Mouse (Mus musculus): ENCODE results near the gene Aif1. TPM values are rescaled to one million over a fixed set of nuclear protein-coding genes. Genes with fewer than 3 reads are reported as not detected.
A peak's percentile ranks its signal among the peaks of the same experiment; 100 is the strongest.
"Not testable (repeated sequence)": the region's sequence is repeated elsewhere in the genome, so short reads cannot be mapped to it uniquely, and the experiment has no call there.

Gene Aif1
- polyA plus RNA-seq, 2 experiments, result 8.1 to 20.7 TPM

DNA sequence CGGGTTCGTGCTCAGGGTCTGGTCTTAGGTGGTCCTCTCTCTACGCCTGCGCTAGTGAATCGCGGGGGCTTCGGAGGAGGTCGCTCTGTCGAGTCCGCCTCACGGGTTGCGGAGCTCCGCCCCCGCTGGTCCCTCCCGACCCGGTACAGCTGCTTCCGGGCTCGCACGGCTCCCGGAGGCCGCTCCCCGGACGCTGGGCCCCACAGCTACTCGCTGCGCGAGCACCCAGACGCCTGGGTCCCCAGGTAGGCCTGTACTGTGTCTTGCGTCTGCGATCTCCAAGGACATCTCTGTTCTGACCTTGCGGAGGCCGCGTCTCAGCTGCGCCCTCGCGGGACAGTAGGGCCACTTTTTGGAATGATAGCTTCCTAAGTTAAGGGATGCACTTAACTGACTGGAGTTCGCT, 49.7 kb downstream of the Aif1 start, which contains the start of gene D17H6S53E:
Gene D17H6S53E (plus strand): TSS at position 168 of the 406 bp plus-strand sequence.
- ATAC-seq (ENCODE audit: insufficient read depth), result peak; percentile 69
- H3K36me3 ChIP-seq (replicated peaks; ENCODE audit: control insufficient read depth, insufficient read depth, low read depth), result peaks cover 11% of the 10 kb centered on the region
- H3K4me3 ChIP-seq (ENCODE audit: insufficient read depth in 1 of 2, low read depth in 2 of 2, low read length in 2 of 2), result peak within 1 kb of the TSS; percentile 61 to 71
- peak within 1 kb of the TSS; percentile 91 for H3K4me2 ChIP-seq (ENCODE audit: low read depth)
- TF ChIP-seq EP300 (IDR thresholded peaks at IDR 0.05; ENCODE audit: low read depth), result no peak
- TF ChIP-seq CTCF (IDR thresholded peaks at IDR 0.05; ENCODE audit: low read depth), result peak; percentile 10; the same call in 1 of the 2 replicates
- peak within 1 kb of the TSS; percentile 70 for H3K27ac ChIP-seq
- under 1% methylated on average over 36 of the region's 36 CpGs for WGBS (ENCODE audit: insufficient replicate concordance)
- H3K4me1 ChIP-seq (replicated peaks; ENCODE audit: control insufficient read depth in 2 of 2, insufficient read depth in 2 of 2, low read length in 1 of 2), result peaks cover 10 to 12% of the 10 kb centered on the region in 2 experiments
- peak; percentile 56 to 62 (median 62) for DNase-seq (ENCODE audit: low read depth in 3 of 3, low spot score in 3 of 3)
- H3K27me3 ChIP-seq (ENCODE audit: control insufficient read depth, insufficient read depth, low read length), result no peaks in the 10 kb centered on the region
- H3K9ac ChIP-seq (replicated peaks), result peak within 1 kb of the TSS; percentile 79
- H3K9me3 ChIP-seq (ENCODE audit: control insufficient read depth, low read length), result no peaks in the 10 kb centered on the region

DNA sequence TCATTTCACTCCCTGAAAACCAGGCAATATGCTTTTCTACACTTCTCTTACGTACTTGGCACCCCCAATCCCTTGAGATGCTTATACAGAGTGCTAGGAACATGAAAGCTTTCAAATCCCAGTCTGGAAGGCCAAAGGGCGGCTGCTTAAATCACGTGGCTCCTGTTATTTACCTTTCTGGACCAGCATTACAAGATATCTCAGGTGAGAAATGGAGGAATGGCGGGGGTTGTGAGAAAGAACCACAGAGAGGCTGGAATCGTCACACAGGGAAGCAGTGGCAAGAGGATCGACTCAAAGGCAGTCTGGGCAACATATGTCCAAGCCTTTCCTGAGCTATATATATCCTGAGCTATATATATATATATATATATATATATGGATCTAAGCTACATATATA, 50.3 kb downstream of the Aif1 start:
- 37% methylated on average over 6 of the region's 6 CpGs for WGBS (ENCODE audit: insufficient replicate concordance)
- no peak for DNase-seq (ENCODE audit: low read depth in 3 of 3, low spot score in 3 of 3)

DNA sequence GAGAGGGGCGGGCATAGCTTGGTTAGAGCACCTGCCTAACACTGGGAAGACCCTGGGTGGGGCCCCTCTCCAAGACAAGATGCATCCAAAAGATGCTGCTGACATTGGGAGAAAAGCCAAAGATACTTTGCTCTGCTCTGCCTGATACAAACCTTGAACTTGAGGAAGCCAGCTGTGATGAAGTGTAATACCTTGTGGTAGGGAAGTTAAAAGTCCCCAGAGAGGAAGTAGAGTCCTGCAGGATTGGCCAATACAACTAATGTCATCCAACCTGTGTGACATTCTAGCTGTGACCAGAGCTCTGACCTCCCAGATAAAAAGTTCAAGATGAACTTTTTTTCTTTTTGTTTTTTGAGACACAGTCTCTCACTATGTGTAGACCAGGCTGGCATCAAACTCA, 50.8 kb downstream of the Aif1 start:
- Histone ChIP-seq H3K4me2 (ENCODE audit: low read depth) (peak overlapping the region; percentile 91; the same call in 1 of the 2 replicates), H3K27ac (peak overlapping the region; percentile 70; the same call in 1 of the 2 replicates), H3K4me1 (replicated peaks; ENCODE audit: control insufficient read depth in 2 of 2, insufficient read depth in 2 of 2, low read length in 1 of 2) (peaks cover 13 to 14% of the 10 kb centered on the region in 2 experiments), H3K9ac (replicated peaks) (no peak overlapping the region), H3K9me3 (ENCODE audit: control insufficient read depth, low read length) (no peaks in the 10 kb centered on the region), H3K4me3 (ENCODE audit: insufficient read depth in 1 of 2, low read depth in 2 of 2, low read length in 2 of 2) (no peak overlapping the region), H3K36me3 (replicated peaks; ENCODE audit: control insufficient read depth, insufficient read depth, low read depth) (peaks cover 11% of the 10 kb centered on the region), H3K27me3 (ENCODE audit: control insufficient read depth, insufficient read depth, low read length) (no peaks in the 10 kb centered on the region)
- 86% methylated on average over 1 of the region's 1 CpGs for WGBS (ENCODE audit: insufficient replicate concordance)
- ATAC-seq (ENCODE audit: insufficient read depth) (no peak), DNase-seq (ENCODE audit: low read depth in 3 of 3, low spot score in 3 of 3) (no peak)
- TF ChIP-seq EP300 (IDR thresholded peaks at IDR 0.05; ENCODE audit: low read depth) (no peak), CTCF (IDR thresholded peaks at IDR 0.05; ENCODE audit: low read depth) (no peak)

More for the DNA sequence above, 50.3 kb downstream of the Aif1 start:
- ATAC-seq (ENCODE audit: insufficient read depth), result no peak
- TF ChIP-seq CTCF (IDR thresholded peaks at IDR 0.05; ENCODE audit: low read depth) (no peak), EP300 (IDR thresholded peaks at IDR 0.05; ENCODE audit: low read depth) (no peak)
- peaks cover 10 to 12% of the 10 kb centered on the region in 2 experiments for H3K4me1 ChIP-seq (replicated peaks; ENCODE audit: control insufficient read depth in 2 of 2, insufficient read depth in 2 of 2, low read length in 1 of 2)
- H3K36me3 ChIP-seq (replicated peaks; ENCODE audit: control insufficient read depth, insufficient read depth, low read depth), result peaks cover 11% of the 10 kb centered on the region
- H3K27me3 ChIP-seq (ENCODE audit: control insufficient read depth, insufficient read depth, low read length), result no peaks in the 10 kb centered on the region
- peak overlapping the region; percentile 61 to 71; a peak in 3 of 4 replicates for H3K4me3 ChIP-seq (ENCODE audit: insufficient read depth in 1 of 2, low read depth in 2 of 2, low read length in 2 of 2)
- peak overlapping the region; percentile 79 for H3K9ac ChIP-seq (replicated peaks)
- no peaks in the 10 kb centered on the region for H3K9me3 ChIP-seq (ENCODE audit: control insufficient read depth, low read length)
- H3K4me2 ChIP-seq (ENCODE audit: low read depth), result peak overlapping the region; percentile 91
- peak overlapping the region; percentile 70 for H3K27ac ChIP-seq

DNA sequence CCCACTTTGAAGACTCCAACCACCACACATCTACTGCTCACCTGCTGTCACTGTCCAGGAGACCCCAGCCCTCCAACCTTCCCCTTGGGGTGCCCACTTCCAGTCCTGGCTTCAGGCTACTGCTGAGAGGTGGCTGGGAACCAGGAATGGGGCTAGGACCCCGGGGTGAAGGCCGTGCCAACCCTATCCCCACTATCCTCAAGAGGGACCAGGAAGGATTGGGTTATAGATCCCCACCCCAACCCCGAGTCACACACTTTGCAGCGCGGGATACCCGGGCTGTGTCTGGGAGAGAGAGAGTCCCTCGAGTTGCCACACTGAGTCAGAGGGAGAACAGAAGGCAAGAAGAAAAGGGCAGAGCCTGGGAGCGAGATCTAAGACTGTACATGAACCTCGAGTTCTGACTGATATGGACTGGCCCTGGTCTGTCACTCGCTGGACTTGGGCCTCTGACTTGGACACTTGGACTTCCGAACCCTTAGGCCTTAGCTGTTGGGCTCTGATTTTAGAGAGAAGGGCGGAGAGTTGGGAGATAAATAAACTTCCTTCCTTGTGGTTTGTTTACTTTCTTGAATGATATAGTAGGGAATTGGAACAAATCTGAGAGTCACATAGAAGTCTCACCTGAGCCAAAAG, 51.5 kb downstream of the Aif1 start:
- H3K27ac ChIP-seq; DNase-seq (ENCODE audit: low read depth in 3 of 3, low spot score in 3 of 3); H3K9me3 ChIP-seq (ENCODE audit: control insufficient read depth, low read length); H3K9ac ChIP-seq (replicated peaks); H3K27me3 ChIP-seq (ENCODE audit: control insufficient read depth, insufficient read depth, low read length); H3K4me2 ChIP-seq (ENCODE audit: low read depth); ATAC-seq (ENCODE audit: insufficient read depth); H3K4me3 ChIP-seq (ENCODE audit: insufficient read depth in 1 of 2, low read depth in 2 of 2, low read length in 2 of 2): not testable (repeated sequence)
- WGBS (ENCODE audit: insufficient replicate concordance), result 86% methylated on average over 12 of the region's 12 CpGs
- Histone ChIP-seq H3K4me1 (replicated peaks; ENCODE audit: control insufficient read depth in 2 of 2, insufficient read depth in 2 of 2, low read length in 1 of 2) (peaks cover 16 to 19% of the 10 kb centered on the region in 2 experiments), H3K36me3 (replicated peaks; ENCODE audit: control insufficient read depth, insufficient read depth, low read depth) (peaks cover 13% of the 10 kb centered on the region)

DNA sequence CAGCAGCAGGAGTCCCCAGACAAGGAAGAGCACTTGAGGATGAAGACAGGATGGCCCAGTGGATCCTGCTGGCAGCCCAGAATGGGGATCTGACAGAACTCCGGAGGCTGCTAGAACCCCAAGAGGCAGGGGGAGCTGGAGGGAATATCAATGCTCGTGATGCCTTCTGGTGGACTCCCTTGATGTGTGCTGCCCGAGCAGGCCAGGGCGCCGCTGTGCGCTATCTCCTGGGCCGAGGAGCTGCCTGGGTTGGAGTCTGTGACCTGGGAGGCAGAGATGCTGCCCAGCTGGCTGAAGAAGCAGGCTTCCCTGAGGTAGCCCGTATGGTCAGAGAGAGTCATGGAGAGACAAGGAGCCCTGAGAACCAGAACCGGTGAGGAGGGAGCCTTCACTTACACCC, 52.6 kb downstream of the Aif1 start:
- not testable (repeated sequence) for H3K27me3 ChIP-seq (ENCODE audit: control insufficient read depth, insufficient read depth, low read length); DNase-seq (ENCODE audit: low read depth in 3 of 3, low spot score in 3 of 3); ATAC-seq (ENCODE audit: insufficient read depth); H3K27ac ChIP-seq; H3K4me2 ChIP-seq (ENCODE audit: low read depth); H3K9me3 ChIP-seq (ENCODE audit: control insufficient read depth, low read length); H3K4me3 ChIP-seq (ENCODE audit: insufficient read depth in 1 of 2, low read depth in 2 of 2, low read length in 2 of 2); H3K9ac ChIP-seq (replicated peaks)
- WGBS (ENCODE audit: insufficient replicate concordance), result 84% methylated on average over 9 of the region's 9 CpGs
- H3K4me1 ChIP-seq (replicated peaks; ENCODE audit: control insufficient read depth in 2 of 2, insufficient read depth in 2 of 2, low read length in 1 of 2), result peaks cover 14 to 19% of the 10 kb centered on the region in 2 experiments
- H3K36me3 ChIP-seq (replicated peaks; ENCODE audit: control insufficient read depth, insufficient read depth, low read depth), result peaks cover 22% of the 10 kb centered on the region
